Mouse (Mus musculus) CH12.LX (cell line): ENCODE data around the gene Olfr1130.

Experiments used
- CTCF ChIP-seq, 2 experiments: IDR thresholded peaks in 1 of 2; conservative IDR thresholded peaks in 1 of 2; 2 replicates each; pipeline ENCODE4 v1.5.1; 2011 to 2012; ENCODE audit warnings: low read depth in 2 of 2, low read length in 2 of 2, improper control_type of control experiment in 1 of 2, inconsistent platforms in 1 of 2, mild to moderate bottlenecking in 1 of 2, moderate library complexity in 1 of 2
- KAT2A ChIP-seq: IDR thresholded peaks from 2 replicates; pipeline ENCODE4 v1.6.1; 2012; ENCODE audit warnings: low read length, improper control_type of control experiment, inconsistent platforms; ENCODE audit not compliant: insufficient replicate concordance
- MXI1 ChIP-seq: IDR thresholded peaks from 2 replicates; pipeline ENCODE4 v1.6.1; 2011; ENCODE audit warnings: mild to moderate bottlenecking, low read depth, low read length, improper control_type of control experiment
- POLR2A ChIP-seq: IDR thresholded peaks from 2 replicates; pipeline ENCODE4 v1.6.1; 2011; ENCODE audit warnings: low read depth, mild to moderate bottlenecking, improper control_type of control experiment, low read length

DNA sequence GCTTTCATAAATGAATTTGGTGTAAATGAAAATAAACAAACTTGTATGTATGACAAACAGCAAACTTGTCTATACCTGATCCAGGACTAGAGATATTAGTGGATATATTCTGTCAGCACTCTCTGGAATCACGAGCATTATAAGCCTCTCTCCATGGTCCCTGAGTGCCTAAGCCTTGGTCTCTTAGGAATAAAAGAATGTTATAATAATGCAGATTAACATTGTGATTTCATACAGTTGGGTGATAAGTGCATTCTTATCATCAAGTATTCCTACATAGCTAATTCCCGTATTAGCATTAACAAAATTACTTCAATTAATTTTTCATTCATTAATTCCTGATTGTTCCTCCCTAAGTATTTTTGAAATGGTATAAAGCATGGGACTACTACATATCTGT lies 52.3 kb downstream of the Olfr1130 start, which contains the start of gene Olfr1134:
- TF ChIP-seq CTCF (conservative IDR thresholded peaks at IDR 0.05 in 1 of 2, IDR thresholded peaks at IDR 0.05 in 1 of 2; ENCODE audit: low read depth in 2 of 2, low read length in 2 of 2) = no peak
- TF ChIP-seq POLR2A = no peak
- TF ChIP-seq MXI1 = no peak
- no peak for TF ChIP-seq KAT2A
